Mouse (Mus musculus) monocyte, adult 2 months (primary cell): ENCODE measurements around the gene H2afy2.

ENCODE experiments used
- DNase-seq, 2 experiments: peaks; one replicate each; pipeline ENCODE4 v3.0.0; 2022; ENCODE audit warnings: low spot score in 2 of 2, low read depth in 1 of 2

The H2afy2 gene

DNA sequence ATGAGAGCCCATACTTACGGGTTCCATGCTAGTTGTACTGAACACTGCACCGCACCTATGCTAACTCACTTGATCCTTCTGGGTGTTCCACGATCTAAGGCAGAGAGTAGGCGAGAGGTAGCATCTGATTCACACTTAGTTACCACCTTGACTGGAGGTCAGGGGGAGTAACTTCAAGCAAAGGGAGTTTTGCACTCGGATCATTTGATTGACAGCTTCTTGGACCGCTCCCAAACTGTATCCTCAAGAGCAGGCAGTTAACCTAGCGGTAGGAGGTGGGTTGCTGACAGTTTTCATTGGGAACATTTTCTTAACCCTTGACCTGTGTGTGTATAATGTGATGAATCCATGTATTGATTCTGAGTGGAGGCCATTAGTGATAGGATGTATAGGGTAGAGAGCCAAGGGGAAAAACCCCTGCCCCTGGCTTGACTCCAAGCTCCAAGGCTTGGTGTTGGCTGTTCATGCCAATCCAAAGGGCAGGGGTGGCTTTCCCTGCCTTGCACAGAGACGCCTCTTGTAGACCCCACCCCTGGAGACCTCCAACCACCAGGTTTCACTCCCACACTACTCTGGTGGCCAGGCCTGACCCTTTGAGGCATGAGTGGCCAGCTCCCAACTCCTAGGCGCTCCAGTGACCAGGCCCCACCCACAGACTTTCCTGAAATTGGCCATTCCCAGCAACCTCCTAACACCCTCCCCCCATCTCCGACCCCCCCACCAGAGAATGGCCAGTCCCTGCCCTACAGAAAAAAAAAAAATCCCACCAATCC lies 3.8 kb upstream of the H2afy2 start:
- no peak for DNase-seq

DNA sequence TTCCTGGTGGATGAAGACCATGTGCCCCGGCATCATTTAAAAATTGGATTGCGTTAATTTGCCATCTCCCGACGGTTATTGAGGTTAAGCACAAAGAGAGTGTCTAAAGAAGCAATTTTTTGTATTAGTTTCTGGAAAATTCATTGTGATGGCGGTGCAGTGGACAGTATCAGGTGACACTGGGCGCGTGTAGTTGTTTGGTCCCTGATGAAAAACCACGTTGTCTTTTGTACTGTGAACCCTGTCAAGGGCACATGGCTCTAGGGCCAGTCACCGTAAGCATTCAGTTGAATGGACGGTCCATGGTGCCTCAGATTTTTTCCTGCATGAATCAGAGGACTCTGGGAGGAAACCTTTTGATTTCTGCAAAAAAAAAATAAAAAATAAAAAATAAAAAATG lies 467 bp upstream of the H2afy2 start:
- no peak for DNase-seq

DNA sequence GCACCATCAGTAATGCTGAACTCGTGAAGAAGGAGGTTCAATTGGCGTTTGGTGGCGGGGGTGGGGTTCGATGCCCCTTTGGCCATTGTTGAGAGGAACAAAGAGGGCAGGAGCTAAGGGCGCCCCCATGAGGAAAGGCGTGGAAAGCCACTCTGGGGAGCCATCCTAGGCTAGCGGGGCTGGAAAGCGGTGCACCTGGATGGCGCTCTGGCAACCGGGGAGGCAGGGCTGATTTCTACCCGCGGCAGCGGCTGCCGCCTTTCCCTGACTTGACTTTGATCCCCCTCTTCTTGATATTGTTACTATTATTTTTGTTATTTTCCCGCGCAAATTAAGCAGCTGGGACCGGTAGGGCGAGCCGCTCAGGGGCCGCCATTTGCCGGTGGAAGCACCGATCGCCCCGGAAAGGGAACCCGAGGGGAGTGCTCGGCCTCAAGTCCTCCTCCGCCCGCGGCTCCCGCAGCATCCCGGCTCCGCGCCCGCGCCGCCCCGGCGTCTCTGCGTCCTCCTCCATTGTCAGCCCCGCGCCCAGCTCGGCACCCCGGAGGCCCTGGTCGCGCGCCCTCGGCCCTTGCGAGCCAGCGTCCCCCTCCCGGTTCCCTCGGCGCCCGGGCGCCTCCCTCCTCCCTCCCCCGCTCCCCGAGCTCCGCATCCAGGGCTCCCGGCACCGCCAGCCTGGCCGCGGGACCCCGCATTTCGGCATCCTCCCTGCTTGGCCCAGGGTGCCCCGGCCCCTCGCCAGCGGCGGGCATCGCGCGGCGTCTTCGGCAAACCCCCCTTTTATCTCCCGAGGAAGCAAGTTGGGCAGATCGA lies 942 bp downstream of the H2afy2 start:
- DNase-seq = no peak

DNA sequence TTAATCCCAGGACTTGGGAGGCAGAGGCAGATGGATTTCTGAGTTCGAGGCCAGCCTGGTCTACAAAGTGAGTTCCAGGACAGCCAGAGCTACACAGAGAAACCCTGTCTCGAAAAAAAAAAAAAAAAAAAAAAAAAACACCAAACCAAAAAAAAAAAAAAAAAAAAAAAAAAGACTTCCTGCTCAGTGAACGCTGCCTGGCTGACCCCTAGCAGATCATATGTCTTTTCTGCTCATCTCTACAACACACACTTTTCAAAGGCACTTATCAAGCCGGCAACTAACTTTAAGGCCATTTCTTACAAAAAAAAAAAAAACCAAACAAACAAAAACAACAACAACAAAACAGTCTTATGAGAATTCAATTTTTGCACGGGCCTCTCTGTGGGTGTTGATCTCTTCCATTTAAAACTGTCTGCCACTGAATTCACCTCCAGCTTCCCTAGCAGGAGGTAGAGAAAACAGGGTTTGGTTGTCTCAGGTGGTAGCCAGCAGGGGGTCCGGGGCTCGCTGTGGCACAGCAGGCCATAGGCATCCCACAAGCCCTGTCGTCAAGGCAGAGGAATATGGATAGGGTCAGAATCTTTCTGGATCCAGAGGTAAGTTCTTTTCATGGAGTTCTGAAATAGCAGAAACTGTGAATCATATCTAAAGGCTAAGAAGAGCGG lies 2.4 kb downstream of the H2afy2 start:
- no peak for DNase-seq

DNA sequence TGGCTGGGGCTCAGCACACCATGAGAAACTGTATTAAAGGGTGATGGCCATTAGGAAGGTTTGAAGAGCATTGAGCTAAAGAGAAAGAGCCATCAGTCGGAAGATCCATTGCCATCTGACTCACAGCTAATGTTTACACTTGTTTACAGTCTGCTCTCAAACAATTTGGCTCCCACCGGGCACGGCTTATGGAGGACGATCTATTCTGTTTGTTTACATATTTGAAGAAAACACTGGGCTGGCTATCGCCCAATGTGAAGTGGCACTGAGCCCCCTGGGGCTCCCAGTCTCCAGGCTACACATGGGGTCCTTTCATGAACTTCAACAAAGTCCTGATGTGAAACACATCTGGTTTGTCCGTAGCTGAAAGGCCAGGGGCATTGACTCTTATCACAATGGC lies 17.1 kb downstream of the H2afy2 start:
- DNase-seq = no peak

GRCm38 (mm10) chr10:61765558-61765957 lies 18.4 kb downstream of the H2afy2 start:
- DNase-seq = no peak

- no peak for DNase-seq
Observed at GRCm38 (mm10) chr10:61764689-61765088, 19.3 kb downstream of the H2afy2 start.

- no peak for DNase-seq
Observed at GRCm38 (mm10) chr10:61759869-61760268, 24.1 kb downstream of the H2afy2 start.

- no peak for DNase-seq
Observed at GRCm38 (mm10) chr10:61758904-61759303, 25.0 kb downstream of the H2afy2 start.

- no peak for DNase-seq
Observed at GRCm38 (mm10) chr10:61757022-61757421, 26.9 kb downstream of the H2afy2 start.

GRCm38 (mm10) chr10:61753071-61753470 lies 30.9 kb downstream of the H2afy2 start:
- no peak for DNase-seq

DNA sequence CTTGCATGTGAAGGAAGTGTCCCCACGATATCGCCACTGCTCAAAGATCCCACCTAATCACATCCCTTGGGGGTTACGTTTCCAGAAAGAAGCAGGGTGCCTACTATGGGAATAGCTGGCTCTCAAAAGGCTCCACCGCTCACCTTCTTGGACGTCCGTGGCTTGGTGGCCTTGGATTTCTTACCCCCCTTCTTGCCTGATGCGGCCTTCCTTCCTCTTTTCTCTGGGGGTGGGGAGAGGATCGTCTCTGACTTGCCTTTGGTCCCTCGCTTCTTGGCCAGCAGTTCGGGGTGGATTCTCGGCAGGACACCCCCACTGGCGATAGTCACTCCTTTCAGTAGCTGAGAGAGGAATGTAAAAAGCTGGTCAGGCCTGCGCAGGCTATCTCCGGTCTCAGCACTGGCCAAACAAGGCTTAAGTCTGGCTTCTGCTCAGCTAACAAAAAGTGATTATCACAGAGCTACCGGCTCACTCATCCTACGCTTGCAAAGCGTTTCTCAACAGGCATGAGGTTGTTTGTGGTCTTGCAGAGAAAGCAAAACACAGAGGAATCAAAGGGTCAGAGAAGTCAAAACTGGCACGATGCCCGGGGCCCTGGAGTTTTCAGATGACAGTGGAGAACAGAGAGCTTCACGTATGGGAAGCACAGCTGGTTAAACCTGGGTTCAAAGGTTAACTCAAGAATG lies 32.3 kb downstream of the H2afy2 start:
- DNase-seq = no peak

- DNase-seq = no peak
Observed at GRCm38 (mm10) chr10:61750014-61750413, 33.9 kb downstream of the H2afy2 start.

DNA sequence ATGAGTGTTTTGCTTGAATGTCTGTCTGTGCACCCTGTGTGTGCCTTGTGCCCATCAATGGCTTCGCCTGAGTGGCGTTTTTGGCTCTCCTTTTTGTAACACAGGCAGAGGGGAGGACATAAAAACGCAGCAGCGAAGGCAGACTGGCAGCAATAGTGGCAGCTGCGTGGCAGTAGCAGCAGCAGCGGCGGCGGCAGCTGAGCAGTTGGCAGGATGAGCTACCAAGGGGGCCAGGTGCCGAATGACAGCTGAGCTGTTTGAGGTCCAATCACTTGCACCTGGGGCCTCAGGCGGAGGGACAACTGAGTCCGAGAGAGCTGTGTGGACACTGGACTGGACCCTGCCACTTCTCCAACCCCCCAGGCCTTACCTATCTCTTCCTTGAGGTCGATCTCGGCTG lies 36.6 kb downstream of the H2afy2 start:
- DNase-seq = no peak

- DNase-seq = no peak
Observed at GRCm38 (mm10) chr10:61745133-61745532, 38.8 kb downstream of the H2afy2 start.

DNA sequence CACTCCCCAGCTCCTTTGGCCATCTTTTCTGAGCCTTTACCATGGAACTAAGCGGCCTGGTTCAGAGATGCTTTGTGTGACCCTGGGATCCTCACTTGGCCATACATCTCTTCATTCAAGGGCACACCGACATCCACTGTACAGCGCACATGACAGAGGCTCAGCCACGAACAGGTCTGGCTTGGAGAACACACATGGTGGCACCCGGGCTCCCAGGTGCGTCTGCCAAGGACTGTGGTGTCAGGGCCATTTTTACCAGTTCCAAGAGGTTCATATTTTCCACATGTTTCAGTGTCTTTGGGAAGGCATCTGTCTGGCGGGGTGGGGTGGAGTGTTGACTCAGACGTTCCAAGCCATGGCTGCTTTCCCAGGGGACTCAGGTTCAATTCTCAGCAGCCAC lies 41.6 kb downstream of the H2afy2 start:
- no peak for DNase-seq

GRCm38 (mm10) chr10:61741873-61742272 lies 42.1 kb downstream of the H2afy2 start:
- no peak for DNase-seq

GRCm38 (mm10) chr10:61741306-61741705 lies 42.6 kb downstream of the H2afy2 start:
- no peak for DNase-seq

GRCm38 (mm10) chr10:61738126-61738525 lies 45.8 kb downstream of the H2afy2 start:
- DNase-seq = no peak

DNA sequence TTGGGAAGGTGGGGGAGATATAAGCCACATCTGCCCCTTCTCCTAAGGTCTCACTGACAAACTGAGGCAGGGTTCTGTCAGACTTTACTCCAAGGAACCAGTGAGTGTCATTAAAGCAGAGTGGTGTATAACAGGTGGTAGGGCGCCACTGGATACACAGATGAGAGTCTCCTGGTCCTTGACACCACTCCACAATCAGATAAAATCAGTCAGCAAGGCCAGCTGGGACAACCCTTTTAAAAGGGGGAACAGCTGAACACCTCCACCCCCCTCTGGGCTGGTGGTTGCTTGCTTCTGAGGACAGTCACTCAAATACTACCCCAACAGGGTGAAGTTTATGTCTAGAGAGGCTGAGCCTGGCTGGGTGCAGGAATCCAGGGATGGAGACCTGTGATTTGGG lies 46.4 kb downstream of the H2afy2 start:
- no peak for DNase-seq

DNA sequence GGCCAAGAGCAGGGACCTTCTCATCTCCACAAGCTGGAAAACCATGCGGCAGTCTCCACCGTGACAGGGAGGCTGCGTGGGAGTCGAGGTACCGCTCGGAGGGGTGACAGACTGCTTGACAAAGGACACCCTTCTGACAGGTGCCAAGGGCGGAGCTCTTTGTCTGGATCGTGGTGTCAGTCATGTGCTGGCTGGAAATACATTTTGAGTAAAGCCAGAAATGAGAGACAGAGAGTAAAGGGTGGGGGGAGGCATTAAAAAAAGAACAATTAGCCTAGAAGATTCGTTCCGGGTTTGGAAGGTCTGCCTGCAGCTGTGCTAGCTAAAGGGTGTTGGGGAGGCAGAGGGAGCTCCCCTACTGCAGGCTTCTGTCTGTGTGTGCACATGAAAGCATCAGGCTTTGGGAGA lies 47.3 kb downstream of the H2afy2 start:
- DNase-seq = no peak
